Mouse (Mus musculus) activated CD4-positive, CD25-positive, alpha-beta regulatory T cell, adult 4 months (primary cell): Measurements from ENCODE around the gene Ext2. TPM values are rescaled to one million over a fixed set of nuclear protein-coding genes. Genes with fewer than 3 reads are reported as not detected.

Experiments
- ATAC-seq: one replicate; pipeline ENCODE4 v1.8.0; 2017
- polyA plus RNA-seq, 2 experiments: library from polyadenylated mRNA; unstranded; fragments of 100-300 nt; shearing (Covaris generic); gene quantifications; one replicate each; pipeline ENCODE4 v1.2.1; 2017

The Ext2 gene
- polyA plus RNA-seq, 2 experiments from 2014 or later, result 12.6 to 15.0 TPM

- no peak for ATAC-seq
Observed at GRCm38 (mm10) chr2:93737146-93737545, 85.2 kb downstream of the Ext2 start.

- ATAC-seq, result no peak
Observed at GRCm38 (mm10) chr2:93732658-93733057, 89.7 kb downstream of the Ext2 start.

- no peak for ATAC-seq
Observed at GRCm38 (mm10) chr2:93729585-93729984, 92.8 kb downstream of the Ext2 start.

GRCm38 (mm10) chr2:93723138-93723744, 99.1 kb downstream of the Ext2 start:
- ATAC-seq, result no peak

GRCm38 (mm10) chr2:93720956-93721355, 101.4 kb downstream of the Ext2 start:
- no peak for ATAC-seq

- no peak for ATAC-seq
Observed at GRCm38 (mm10) chr2:93719792-93720675, 102.3 kb downstream of the Ext2 start.

GRCm38 (mm10) chr2:93713267-93713666, 109.1 kb downstream of the Ext2 start:
- ATAC-seq, result no peak

GRCm38 (mm10) chr2:93711460-93711859, 110.9 kb downstream of the Ext2 start:
- no peak for ATAC-seq

- ATAC-seq, result no peak
Observed at GRCm38 (mm10) chr2:93709696-93710095, 112.7 kb downstream of the Ext2 start.

GRCm38 (mm10) chr2:93709241-93709640, 113.1 kb downstream of the Ext2 start:
- no peak for ATAC-seq

GRCm38 (mm10) chr2:93706825-93707224, 115.5 kb downstream of the Ext2 start:
- no peak for ATAC-seq

- ATAC-seq, result no peak
Observed at GRCm38 (mm10) chr2:93706407-93706806, 116.0 kb downstream of the Ext2 start.

GRCm38 (mm10) chr2:93704195-93704594, 118.2 kb downstream of the Ext2 start:
- ATAC-seq, result no peak

GRCm38 (mm10) chr2:93702936-93703926, 119.1 kb downstream of the Ext2 start:
- ATAC-seq, result no peak

- no peak for ATAC-seq
Observed at GRCm38 (mm10) chr2:93699346-93699745, 123.0 kb downstream of the Ext2 start.

GRCm38 (mm10) chr2:93696181-93696641, 126.2 kb downstream of the Ext2 start:
- ATAC-seq, result peak; percentile 89

GRCm38 (mm10) chr2:93693101-93693500, 129.3 kb downstream of the Ext2 start:
- no peak for ATAC-seq

- ATAC-seq, result no peak
Observed at GRCm38 (mm10) chr2:93690064-93690930, 132.1 kb downstream of the Ext2 start.

GRCm38 (mm10) chr2:93683674-93684073, 138.7 kb downstream of the Ext2 start:
- ATAC-seq, result no peak

GRCm38 (mm10) chr2:93682601-93683202, 139.7 kb downstream of the Ext2 start:
- no peak for ATAC-seq

- no peak for ATAC-seq
Observed at GRCm38 (mm10) chr2:93681321-93681720, 141.0 kb downstream of the Ext2 start.
